Mouse (Mus musculus) right cerebral cortex, adult 2 months (tissue): Measurements from ENCODE around the gene C1ra.
"Not testable (repeated sequence)": the region's sequence is repeated elsewhere in the genome, so short reads cannot be mapped to it uniquely, and the experiment has no call there.

Source experiments
- DNase-seq, 2 experiments: peaks; one replicate each; pipeline ENCODE4 v3.0.0; 2021 to 2022; ENCODE audit warnings: low spot score in 2 of 2

C1ra gene

GRCm38 (mm10) chr6:124512355-124512836 lies at the start of gene C1ra:
Gene C1ra, plus strand, starts transcription at chr6:124512405.
- peak; percentile 68 to 78 for DNase-seq

GRCm38 (mm10) chr6:124463881-124464291 lies 48.3 kb upstream of the C1ra start:
- DNase-seq: peak; percentile 29 to 39

DNA sequence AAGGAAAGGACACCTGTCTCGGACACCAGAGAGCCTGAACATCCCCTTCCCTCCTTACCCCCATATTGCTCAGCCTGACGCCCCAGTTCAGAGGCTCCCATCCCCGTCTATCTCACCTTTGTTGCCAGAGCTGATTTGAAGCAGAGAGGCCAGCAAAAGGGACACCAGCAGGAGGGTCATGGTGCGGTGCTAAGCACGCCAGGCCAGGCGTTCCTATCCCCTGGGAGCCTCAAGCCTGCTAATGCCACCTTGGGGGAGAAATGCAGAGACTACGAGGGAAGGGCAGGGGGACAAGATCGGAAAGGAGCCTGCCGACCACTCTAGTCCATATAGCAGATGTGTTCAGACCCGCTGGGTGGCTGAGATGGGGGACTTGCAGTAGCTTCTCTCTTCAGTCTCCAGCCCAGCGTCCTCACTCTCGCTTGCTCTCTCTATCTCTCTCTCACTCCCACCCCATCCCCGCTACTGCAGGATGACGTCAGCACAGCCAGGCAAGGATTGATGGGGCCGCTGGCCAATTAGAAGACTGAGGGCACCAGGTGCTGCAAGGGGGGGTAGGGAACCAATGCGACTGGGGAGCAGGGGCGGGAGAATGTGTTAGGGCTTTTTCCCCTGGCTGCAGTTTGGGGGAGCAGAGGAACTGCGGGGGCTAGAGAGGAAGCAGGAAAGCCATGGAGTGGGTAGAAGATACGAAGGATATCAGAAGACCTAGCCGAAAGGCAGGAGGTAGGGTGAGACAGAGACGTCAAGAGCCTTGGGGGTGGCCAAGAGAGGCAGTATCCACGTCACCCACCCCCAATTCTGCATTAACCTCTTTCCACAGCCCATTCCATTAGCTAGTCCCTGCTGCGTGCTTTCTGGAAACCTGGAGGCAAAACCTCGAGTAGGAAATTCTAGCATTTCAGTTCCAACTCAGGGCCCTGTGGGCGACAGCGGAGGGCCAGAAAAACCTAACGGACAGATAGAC lies 47.6 kb upstream of the C1ra start, which contains the start of gene Clstn3:
Gene Clstn3, minus strand, starts transcription at position 490 of the 967 bp plus-strand sequence.
- DNase-seq: peak; percentile 92 to 95

GRCm38 (mm10) chr6:124465299-124465698 lies 46.9 kb upstream of the C1ra start:
- DNase-seq: peak in 1 of 2 experiments; percentile 16

DNA sequence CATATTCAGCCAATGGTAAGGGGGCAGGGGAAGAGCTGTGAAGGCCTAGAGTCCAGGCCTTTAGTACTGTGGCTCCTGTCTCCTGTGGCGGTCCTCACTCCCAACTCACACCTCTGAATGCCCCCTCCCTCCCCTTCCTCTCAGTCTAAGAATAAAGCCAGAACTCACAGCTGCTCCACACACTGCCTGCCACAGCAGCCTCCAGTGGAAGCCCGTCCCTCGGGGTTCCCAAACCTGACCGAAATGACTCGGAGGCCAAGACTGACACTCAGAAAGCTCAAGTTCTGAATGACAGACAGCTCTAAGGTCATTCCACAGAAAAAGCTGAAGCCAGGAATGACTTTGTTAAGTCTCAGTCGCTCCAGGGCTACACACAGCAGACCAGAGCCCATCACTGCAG lies 46.5 kb upstream of the C1ra start:
- DNase-seq: no peak

- no peak for DNase-seq
Measured at GRCm38 (mm10) chr6:124471121-124471520, 41.1 kb upstream of the C1ra start.

- DNase-seq: not testable (repeated sequence)
Measured at GRCm38 (mm10) chr6:124471783-124472638, 40.2 kb upstream of the C1ra start.

- peak in 1 of 2 experiments; percentile 40 for DNase-seq
Measured at GRCm38 (mm10) chr6:124472801-124473200, 39.4 kb upstream of the C1ra start.

DNA sequence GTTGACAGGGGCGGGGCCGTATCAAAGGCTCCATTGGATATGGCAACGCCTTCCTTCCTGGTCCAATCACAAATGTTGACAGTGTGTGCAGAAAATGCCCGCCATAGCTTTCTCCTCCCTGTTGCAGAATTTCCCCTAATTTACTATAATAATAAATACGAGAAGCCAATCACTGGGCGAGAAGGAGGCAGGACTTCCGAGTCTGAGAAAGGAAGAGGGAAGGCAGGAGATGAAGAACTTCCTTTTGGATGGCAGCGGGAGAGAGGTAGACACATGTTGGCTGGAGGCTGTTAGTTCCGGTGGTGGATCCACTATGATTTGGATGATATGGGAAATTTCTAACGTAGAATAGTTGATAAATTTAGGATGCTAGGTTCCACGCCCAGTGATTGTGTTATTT lies 37.6 kb upstream of the C1ra start:
- no peak for DNase-seq

DNA sequence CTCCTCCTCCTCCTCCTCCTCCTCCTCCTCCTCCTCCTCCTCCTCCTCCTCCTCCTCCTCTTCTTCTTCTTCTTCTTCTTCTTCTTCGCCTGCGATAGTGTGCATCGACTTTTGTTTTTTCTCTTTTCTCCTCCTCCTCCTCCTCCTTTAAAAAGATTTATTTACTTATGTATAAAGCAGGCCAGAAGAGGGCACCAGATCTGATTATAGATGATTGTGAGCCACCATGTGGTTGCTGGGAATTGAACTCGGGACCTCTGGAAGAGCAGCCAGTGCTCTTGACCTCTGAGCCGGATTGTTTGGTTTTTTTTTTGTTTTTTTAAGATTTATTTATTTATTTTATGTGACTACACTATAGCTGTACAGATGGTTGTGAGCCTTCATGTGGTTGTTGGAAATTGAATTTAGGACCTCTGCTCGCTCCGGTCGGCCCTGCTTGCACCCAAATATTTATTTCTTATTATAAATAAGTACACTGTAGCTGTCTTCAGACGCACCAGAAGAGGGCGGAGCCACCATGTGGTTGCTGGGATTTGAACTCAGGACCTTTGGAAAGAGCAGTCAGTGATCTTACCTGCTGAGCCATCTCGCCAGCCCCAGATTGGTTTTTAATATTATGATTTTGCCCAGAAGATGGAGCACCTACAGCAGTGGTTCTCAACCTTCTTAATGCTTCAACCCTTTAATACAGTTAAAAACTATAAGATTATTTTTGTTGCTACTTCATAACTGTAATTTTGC lies 36.7 kb upstream of the C1ra start:
- DNase-seq: not testable (repeated sequence)

DNA sequence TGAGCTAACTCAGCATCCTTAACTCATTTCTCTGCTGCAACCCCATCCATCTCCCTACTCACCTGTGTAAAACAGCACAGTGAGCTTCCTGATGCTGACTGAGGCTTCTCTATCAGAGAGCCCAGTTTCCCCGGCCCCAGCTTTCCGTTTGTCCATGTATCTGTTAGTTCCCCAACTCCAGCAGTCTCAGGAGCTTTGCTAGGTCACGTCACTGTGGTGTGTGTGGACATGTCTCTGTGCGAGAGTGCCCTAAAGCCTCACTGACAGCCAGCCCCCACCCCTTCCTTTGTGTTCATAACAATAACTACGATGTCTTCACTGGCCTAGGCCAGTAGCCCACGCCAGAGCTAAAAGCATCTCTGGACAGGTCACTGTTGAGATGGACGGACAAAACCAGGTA lies 36.0 kb upstream of the C1ra start:
- no peak for DNase-seq

- no peak for DNase-seq
Measured at GRCm38 (mm10) chr6:124476796-124477195, 35.4 kb upstream of the C1ra start.

GRCm38 (mm10) chr6:124477221-124477655 lies 35.0 kb upstream of the C1ra start:
- DNase-seq: no peak

GRCm38 (mm10) chr6:124477922-124478651 lies 34.1 kb upstream of the C1ra start:
- DNase-seq: no peak

- DNase-seq: no peak
Measured at GRCm38 (mm10) chr6:124478874-124479572, 33.2 kb upstream of the C1ra start.

DNA sequence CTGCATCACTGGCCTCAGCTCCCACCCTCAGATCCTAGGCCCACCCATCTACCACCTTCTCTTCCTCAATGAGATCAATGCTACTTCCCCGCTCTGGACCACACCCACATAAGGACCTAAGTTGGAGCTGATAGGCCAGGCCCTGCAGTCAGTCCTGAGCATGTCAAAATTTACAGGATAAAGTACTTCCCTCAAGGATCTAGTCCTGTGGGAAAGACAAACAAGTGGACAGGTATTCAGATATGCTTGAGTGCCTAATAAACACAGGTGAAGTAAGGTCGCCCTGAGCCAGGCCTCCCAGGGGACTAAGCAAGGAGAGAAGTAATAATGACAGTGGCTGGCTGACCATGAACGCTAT lies 32.7 kb upstream of the C1ra start:
- no peak for DNase-seq

- peak in 1 of 2 experiments; percentile 42 for DNase-seq
Measured at GRCm38 (mm10) chr6:124480295-124480694, 31.9 kb upstream of the C1ra start.

DNA sequence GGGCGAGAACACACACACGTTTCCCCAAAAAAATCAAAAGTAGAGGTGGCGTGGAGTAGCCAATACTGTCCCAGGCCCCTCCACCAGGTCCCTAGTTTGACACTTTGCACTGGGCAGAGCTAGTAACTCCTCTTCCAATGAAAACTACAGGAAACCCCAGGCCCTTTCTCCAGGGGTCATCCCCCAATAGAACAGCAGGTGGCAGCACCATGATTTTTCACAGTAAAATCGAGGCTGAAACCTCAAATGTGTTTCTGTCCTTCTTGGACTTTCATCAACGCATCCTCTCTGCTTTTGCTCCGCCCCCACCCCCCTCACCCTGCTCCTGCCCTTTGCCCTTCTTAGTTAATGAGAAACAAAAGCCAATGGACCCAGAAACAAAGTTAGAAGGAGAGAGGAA lies 30.6 kb upstream of the C1ra start:
- peak; percentile 59 to 72 for DNase-seq

DNA sequence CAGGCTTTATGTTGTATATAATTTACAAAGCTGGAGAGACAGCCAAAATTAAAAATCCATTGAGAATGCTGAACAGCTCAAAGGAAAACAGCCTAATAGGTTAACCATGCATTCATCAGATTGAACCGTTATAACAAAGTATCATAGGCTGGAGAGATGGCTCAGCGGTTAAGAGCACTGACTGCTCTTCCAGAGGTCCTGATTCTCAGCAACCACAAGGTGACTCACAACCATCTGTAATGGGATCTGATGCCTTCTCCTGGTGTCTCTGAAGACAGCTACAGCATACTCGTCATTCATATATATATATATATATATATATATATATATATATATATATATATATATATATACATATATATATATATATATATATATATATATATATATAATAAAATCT lies 28.4 kb upstream of the C1ra start:
- not testable (repeated sequence) for DNase-seq

DNA sequence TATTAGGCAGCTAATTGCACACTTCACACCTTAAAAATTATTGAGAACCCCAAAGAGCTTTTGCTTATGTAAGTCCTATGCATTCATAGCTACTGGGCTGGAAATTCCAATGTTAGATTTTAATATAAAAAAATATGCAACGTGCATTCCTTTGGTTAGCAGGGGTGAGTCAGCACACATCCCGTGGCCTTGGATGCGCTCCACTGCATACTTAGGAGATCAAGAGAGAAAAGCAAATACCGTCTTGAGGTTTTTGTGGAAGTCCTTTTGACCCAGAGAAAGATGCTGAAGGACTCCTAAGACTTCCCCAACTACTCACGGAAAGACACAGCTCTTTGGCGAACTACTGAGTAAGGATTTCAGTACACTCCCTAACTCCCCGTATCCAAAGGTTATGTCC lies 27.4 kb upstream of the C1ra start:
- DNase-seq: no peak
